Mouse (Mus musculus): ENCODE measurements around the gene Fdps.

DNA sequence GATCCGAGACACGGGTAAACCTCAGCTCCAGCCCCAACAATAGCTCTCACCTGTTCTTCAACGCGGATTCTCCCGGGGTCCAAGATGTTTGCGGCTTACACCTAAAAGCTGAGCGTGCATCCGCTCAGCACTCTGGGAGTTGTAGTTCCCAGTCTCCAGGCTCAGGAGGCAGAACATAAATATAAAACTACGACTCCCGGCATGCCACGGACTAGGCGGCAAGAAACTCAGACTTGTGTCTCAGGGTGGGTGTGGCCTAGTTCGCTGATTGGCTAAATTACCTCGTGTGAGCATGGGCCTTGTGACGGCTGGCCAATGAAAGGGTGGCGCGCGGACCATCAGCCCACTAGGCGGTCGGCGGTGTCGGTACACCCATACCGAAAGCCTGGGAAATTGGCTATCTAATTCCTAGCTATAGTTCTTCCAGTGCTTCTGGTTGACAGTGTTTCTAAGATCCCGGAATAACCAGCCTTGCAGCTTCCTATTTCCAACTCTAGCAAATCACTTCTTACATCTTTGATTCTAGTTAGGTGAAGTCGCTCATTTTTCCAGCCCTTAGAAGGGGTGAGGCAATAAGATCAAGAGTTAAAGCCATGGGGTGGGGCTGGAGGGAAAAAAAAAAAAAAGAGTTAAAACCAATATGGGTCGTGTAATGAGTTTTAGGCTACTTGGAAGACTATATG lies at the start of gene Fdps:
- peak; percentile 34; the same call in 1 of the 2 replicates for TF ChIP-seq CTCF (IDR thresholded peaks at IDR 0.05; ENCODE audit: borderline replicate concordance, extremely low read depth, insufficient read depth, insufficient read length)
- no peak for TF ChIP-seq POLR2A (IDR thresholded peaks at IDR 0.05; ENCODE audit: borderline replicate concordance, extremely low read depth, insufficient read depth, insufficient read length, poor library complexity, severe bottlenecking)
